Mouse (Mus musculus): Measurements from ENCODE around the gene Dio3. TPM values are rescaled to one million over a fixed set of nuclear protein-coding genes. Genes with fewer than 3 reads are reported as not detected.

Gene Dio3
- polyA plus RNA-seq, 1 experiment from 2014 or later, result 1.5 TPM

Small RNA genes within 50 kb of the gene (microRNA-seq; reads per million reads assigned to microRNA genes)
- 18.4 reads per million, percentile 28 among the genes with 10 or more reads in this experiment for gene Mir1247

Other genes starting within 250 kb of the Dio3 start
- 153 and 163 TPM in 2 replicates for gene Ppp2r5c, start 168.1 kb downstream of the Dio3 start, polyA plus RNA-seq (2016; fragmentation: Nextera tagmentation; extraction: Ambion mirVana)